Mouse (Mus musculus) erythroblast, embryonic 14.5 days (primary cell): ENCODE measurements around the gene Cdsn. TPM values are rescaled to one million over a fixed set of nuclear protein-coding genes. Genes with fewer than 3 reads are reported as not detected.
A peak's percentile ranks its signal among the peaks of the same experiment; 100 is the strongest.

Experiments used
- H3K27me3 ChIP-seq: 2 replicates; pipeline ENCODE4 v1.6.1; 2012; ENCODE audit warnings: inconsistent platforms; ENCODE audit not compliant: control insufficient read depth
- H3K36me3 ChIP-seq: 2 replicates; pipeline ENCODE4 v1.6.1; 2012; ENCODE audit warnings: mild to moderate bottlenecking, inconsistent platforms; ENCODE audit not compliant: control insufficient read depth
- H3K4me1 ChIP-seq: 2 replicates; pipeline ENCODE4 v1.6.1; 2012; ENCODE audit warnings: inconsistent platforms; ENCODE audit not compliant: control insufficient read depth
- H3K4me3 ChIP-seq: replicated peaks from 2 replicates; pipeline ENCODE3; 2012; ENCODE audit warnings: moderate library complexity, mild to moderate bottlenecking, inconsistent platforms
- H3K9me3 ChIP-seq: 2 replicates; pipeline ENCODE4 v1.6.1; 2012; ENCODE audit warnings: low read length, inconsistent platforms, mixed read lengths; ENCODE audit not compliant: control insufficient read depth
- GATA1 ChIP-seq: IDR thresholded peaks from 2 replicates; pipeline ENCODE4 v1.6.1; 2012; ENCODE audit warnings: low read length, inconsistent platforms, mixed read lengths
- TAL1 ChIP-seq: IDR thresholded peaks from 3 replicates; pipeline ENCODE4 v1.6.1; 2012; ENCODE audit warnings: low read length, inconsistent platforms, mixed read lengths
- polyA plus RNA-seq: library from polyadenylated mRNA; stranded (reverse); fragments of >175 nt; gene quantifications from 2 replicates; pipeline ENCODE4 v1.2.3, GENCODE M21; 2012

Cdsn gene
- polyA plus RNA-seq, 1 experiment, result not detected

DNA sequence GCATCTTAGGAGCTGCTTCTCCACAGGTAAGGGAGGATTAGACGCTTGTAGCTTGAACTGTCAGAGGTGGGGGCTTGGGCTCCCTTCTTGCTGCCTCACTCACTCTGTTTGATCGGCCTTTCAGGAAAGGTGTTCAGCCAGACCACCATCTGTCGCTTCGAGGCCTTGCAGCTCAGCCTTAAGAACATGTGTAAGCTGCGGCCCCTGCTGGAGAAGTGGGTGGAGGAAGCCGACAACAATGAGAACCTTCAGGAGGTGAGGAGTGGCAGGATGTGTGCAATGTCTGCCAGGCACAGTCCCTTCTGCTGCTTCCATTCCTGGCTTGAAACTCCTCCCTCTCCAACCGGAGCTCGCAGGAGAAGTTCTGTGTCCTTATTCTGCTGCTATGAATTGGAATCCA, 42.6 kb upstream of the Cdsn start:
- Histone ChIP-seq H3K4me3 (no peak overlapping the region), H3K36me3 (peaks cover 30% of the 10 kb centered on the region), H3K9me3 (no peaks in the 10 kb centered on the region), H3K4me1 (peaks cover 13% of the 10 kb centered on the region), H3K27me3 (peaks cover 47% of the 10 kb centered on the region)
- TF ChIP-seq TAL1, result no peak
- TF ChIP-seq GATA1, result no peak

GRCm38 (mm10) chr17:35512916-35513626, 38.9 kb upstream of the Cdsn start:
- Histone ChIP-seq H3K36me3 (peaks cover 49% of the 10 kb centered on the region), H3K9me3 (no peaks in the 10 kb centered on the region), H3K4me3 (no peak overlapping the region), H3K27me3 (peaks cover 15% of the 10 kb centered on the region), H3K4me1 (peaks cover 43% of the 10 kb centered on the region)
- TF ChIP-seq TAL1, result no peak
- no peak for TF ChIP-seq GATA1

- Histone ChIP-seq H3K4me3 (peak overlapping the region; percentile 68), H3K9me3 (no peaks in the 10 kb centered on the region), H3K4me1 (peaks cover 47% of the 10 kb centered on the region), H3K27me3 (peaks cover 10% of the 10 kb centered on the region), H3K36me3 (peaks cover 53% of the 10 kb centered on the region)
- no peak for TF ChIP-seq TAL1
- TF ChIP-seq GATA1, result no peak
Observed at GRCm38 (mm10) chr17:35513886-35514285, 38.0 kb upstream of the Cdsn start.

GRCm38 (mm10) chr17:35514756-35515155, 37.2 kb upstream of the Cdsn start:
- Histone ChIP-seq H3K4me1 (peaks cover 47% of the 10 kb centered on the region), H3K36me3 (peaks cover 59% of the 10 kb centered on the region), H3K9me3 (no peaks in the 10 kb centered on the region), H3K27me3 (peaks cover 1% of the 10 kb centered on the region), H3K4me3 (peak overlapping the region; percentile 68)
- no peak for TF ChIP-seq GATA1
- no peak for TF ChIP-seq TAL1

DNA sequence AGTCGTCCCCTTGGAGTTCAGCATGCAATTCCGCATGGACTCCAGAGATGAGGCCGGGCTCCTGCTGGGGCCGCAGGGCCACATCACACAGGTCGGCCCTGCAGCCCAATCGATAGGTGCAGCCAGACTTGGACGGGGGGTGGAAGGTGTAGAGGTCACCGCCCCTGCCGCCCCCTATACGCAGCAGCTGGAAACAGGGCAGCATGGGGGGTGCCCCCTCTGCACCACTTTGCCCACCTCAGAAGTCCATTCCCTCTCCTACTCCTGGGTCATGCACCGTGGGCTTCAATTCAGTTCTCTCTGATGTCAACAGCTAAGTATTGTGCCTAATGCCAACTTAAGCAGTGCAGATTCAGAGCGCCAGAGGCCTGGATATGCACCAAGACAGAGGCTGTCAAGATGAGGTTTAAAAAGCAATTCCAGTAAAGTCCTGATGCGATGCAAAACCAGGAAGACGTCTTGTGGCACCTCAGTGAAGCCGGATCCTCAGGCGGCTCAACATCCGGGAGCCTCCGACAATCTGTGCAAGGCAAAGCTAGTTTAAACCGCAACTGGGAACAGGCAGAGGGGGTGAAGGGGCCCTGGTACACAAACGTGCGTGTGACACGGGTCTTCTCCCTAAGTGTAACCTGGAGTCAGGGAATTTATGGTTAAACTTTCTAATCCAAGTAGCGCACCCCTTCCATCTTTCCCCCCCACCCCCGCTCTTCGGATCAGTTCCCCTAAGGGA, 35.9 kb upstream of the Cdsn start:
- H3K36me3 ChIP-seq, result peaks cover 71% of the 10 kb centered on the region
- peaks cover 50% of the 10 kb centered on the region for H3K4me1 ChIP-seq
- H3K4me3 ChIP-seq, result peak overlapping the region; percentile 68
- H3K9me3 ChIP-seq, result no peaks in the 10 kb centered on the region
- H3K27me3 ChIP-seq, result no peaks in the 10 kb centered on the region
- no peak for TF ChIP-seq TAL1
- no peak for TF ChIP-seq GATA1

GRCm38 (mm10) chr17:35516652-35517500, 35.1 kb upstream of the Cdsn start, which contains the start of the genes Tcf19 and Cchcr1:
Tcf19 (minus strand) TSS chr17:35516824.
Cchcr1 (plus strand) TSS chr17:35517100.
- TF ChIP-seq GATA1 (no peak), TAL1 (no peak)

DNA sequence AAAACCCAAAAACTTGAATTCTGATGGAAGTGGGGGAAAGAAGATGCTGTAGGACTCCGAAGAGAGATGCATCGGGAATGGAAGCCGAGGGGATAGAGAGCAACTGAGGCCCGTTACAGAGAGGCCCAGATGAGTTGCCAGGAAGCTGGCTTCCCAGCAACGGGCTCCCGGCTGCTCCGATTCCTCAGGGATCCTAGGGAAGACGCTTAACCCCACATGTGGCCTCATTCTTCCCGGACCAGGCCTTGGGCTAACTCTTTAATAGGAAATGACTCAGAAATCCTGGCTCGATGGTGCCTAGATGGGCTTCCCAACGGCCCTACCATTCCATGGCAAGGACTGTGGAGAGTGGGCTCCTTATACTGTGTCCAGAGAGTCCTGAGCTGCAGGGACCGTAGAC, 34.4 kb upstream of the Cdsn start:
- Histone ChIP-seq H3K4me1 (peaks cover 50% of the 10 kb centered on the region), H3K9me3 (no peaks in the 10 kb centered on the region), H3K36me3 (peaks cover 70% of the 10 kb centered on the region), H3K27me3 (no peaks in the 10 kb centered on the region), H3K4me3 (peak overlapping the region; percentile 68)
- TF ChIP-seq GATA1 (no peak), TAL1 (no peak)

More at GRCm38 (mm10) chr17:35516652-35517500, 35.1 kb upstream of the Cdsn start, which contains the start of the genes Tcf19 and Cchcr1:
- no peaks in the 10 kb centered on the region for H3K9me3 ChIP-seq
- H3K27me3 ChIP-seq, result no peaks in the 10 kb centered on the region
- peak within 1 kb of the TSS; percentile 68 for H3K4me3 ChIP-seq
- H3K36me3 ChIP-seq, result peaks cover 72% of the 10 kb centered on the region
- peaks cover 50% of the 10 kb centered on the region for H3K4me1 ChIP-seq

GRCm38 (mm10) chr17:35524354-35524753, 27.6 kb upstream of the Cdsn start:
- Histone ChIP-seq H3K4me1 (peaks cover 2% of the 10 kb centered on the region), H3K9me3 (no peaks in the 10 kb centered on the region), H3K36me3 (peaks cover 90% of the 10 kb centered on the region), H3K4me3 (no peak overlapping the region), H3K27me3 (no peaks in the 10 kb centered on the region)
- no peak for TF ChIP-seq GATA1
- no peak for TF ChIP-seq TAL1
